Mouse (Mus musculus) MEL (cell line): ENCODE data around the gene Pkd2l1.
A peak's percentile ranks its signal among the peaks of the same experiment; 100 is the strongest.

Experiments used
- CTCF ChIP-seq, 3 experiments: IDR thresholded peaks in 2 of 3; conservative IDR thresholded peaks in 1 of 3; 2 replicates each; pipeline ENCODE4 v1.5.1; 2011 to 2012; ENCODE audit warnings: low read length in 3 of 3, low read depth in 2 of 3, mild to moderate bottlenecking in 2 of 3, improper control_type of control experiment in 1 of 3, inconsistent platforms in 1 of 3, mixed read lengths in 1 of 3, moderate library complexity in 1 of 3; ENCODE audit not compliant: control insufficient read depth in 1 of 3, insufficient read depth in 1 of 3, poor library complexity in 1 of 3, severe bottlenecking in 1 of 3
- HCFC1 ChIP-seq: IDR thresholded peaks from 2 replicates; pipeline ENCODE4 v1.6.1; 2012; ENCODE audit warnings: low read depth, mild to moderate bottlenecking, inconsistent platforms, low read length, improper control_type of control experiment, moderate library complexity
- POLR2A ChIP-seq, 2 experiments: IDR thresholded peaks; 2 replicates each; pipeline ENCODE4 v1.6.1; 2011 to 2012; ENCODE audit warnings: low read length in 2 of 2, mild to moderate bottlenecking in 2 of 2, control low read depth in 1 of 2, improper control_type of control experiment in 1 of 2, low read depth in 1 of 2, moderate library complexity in 1 of 2; ENCODE audit not compliant: control insufficient read depth in 1 of 2, insufficient read depth in 1 of 2, poor library complexity in 1 of 2
- POLR2AphosphoS2 ChIP-seq: IDR thresholded peaks from 2 replicates; pipeline ENCODE4 v1.6.1; 2011; ENCODE audit warnings: low read length, improper control_type of control experiment
- TAL1 ChIP-seq: IDR thresholded peaks from 2 replicates; pipeline ENCODE4 v1.6.1; 2012; ENCODE audit warnings: mild to moderate bottlenecking, inconsistent platforms, low read length, moderate library complexity, mixed read lengths
- ZMIZ1 ChIP-seq: IDR thresholded peaks from 2 replicates; pipeline ENCODE4 v1.6.1; 2012; ENCODE audit warnings: low read depth, mild to moderate bottlenecking, inconsistent platforms, low read length, improper control_type of control experiment, moderate library complexity

GRCm38 (mm10) chr19:44207079-44207478 lies 14.8 kb upstream of the Pkd2l1 start:
- TF ChIP-seq CTCF (IDR thresholded peaks at IDR 0.05 in 2 of 3, conservative IDR thresholded peaks at IDR 0.05 in 1 of 3; ENCODE audit: control insufficient read depth in 1 of 3, insufficient read depth in 1 of 3, low read depth in 2 of 3, low read length in 3 of 3, poor library complexity in 1 of 3, severe bottlenecking in 1 of 3): peak; percentile 31 to 74 (median 71); a peak in 5 of 6 replicates
- TF ChIP-seq ZMIZ1: no peak
- no peak for TF ChIP-seq HCFC1
- TF ChIP-seq POLR2A (IDR thresholded peaks at IDR 0.05; ENCODE audit: control insufficient read depth in 1 of 2, insufficient read depth in 1 of 2, low read depth in 1 of 2, low read length in 2 of 2, poor library complexity in 1 of 2): no peak
- no peak for TF ChIP-seq TAL1
- TF ChIP-seq POLR2AphosphoS2: no peak
